Mouse (Mus musculus) heart, postnatal 0 days (tissue): ENCODE results near the gene Dld.

Experiments
- CTCF ChIP-seq: IDR thresholded peaks from 2 replicates; pipeline ENCODE4 v1.5.1; 2016; ENCODE audit warnings: antibody characterized with exemption, control low read depth, low read depth
- EP300 ChIP-seq: IDR thresholded peaks from 2 replicates; pipeline ENCODE4 v1.6.1; 2016; ENCODE audit warnings: antibody characterized with exemption, low read depth

- no peak for TF ChIP-seq CTCF
- no peak for TF ChIP-seq EP300
Measured at GRCm38 (mm10) chr12:31380878-31381277, 29.6 kb upstream of the Dld start.
